Mouse (Mus musculus): ENCODE data around the gene Ubr3. TPM values are rescaled to one million over a fixed set of nuclear protein-coding genes. Genes with fewer than 3 reads are reported as not detected.
A peak's percentile ranks its signal among the peaks of the same experiment; 100 is the strongest.

The Ubr3 gene
- polyA plus RNA-seq, 1 experiment from 2014 or later: 12.3 TPM

DNA sequence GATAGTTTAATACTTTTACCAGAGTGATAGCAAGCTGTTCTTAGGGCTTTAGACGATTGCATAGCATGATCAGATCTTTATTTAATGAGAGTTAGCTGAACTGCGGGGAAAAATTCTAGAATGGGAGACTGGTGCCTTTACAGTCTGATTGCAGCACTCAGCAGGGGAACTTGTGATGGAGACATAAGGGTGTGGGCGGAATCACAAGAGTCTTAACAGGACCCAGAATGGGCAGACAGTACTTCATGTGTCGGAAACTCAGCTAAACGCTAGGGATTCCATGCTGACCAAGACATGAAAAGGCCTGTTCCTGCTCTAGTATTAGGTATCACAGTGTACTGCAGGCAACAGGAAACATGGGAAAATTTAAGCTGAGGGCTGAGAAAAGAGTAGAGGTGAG is 128.7 kb downstream of the Ubr3 start:
- no peaks in the 10 kb centered on the region for H3K4me1 ChIP-seq (ENCODE audit: control insufficient read depth, insufficient read depth, low read length)
- ATAC-seq: no peak

DNA sequence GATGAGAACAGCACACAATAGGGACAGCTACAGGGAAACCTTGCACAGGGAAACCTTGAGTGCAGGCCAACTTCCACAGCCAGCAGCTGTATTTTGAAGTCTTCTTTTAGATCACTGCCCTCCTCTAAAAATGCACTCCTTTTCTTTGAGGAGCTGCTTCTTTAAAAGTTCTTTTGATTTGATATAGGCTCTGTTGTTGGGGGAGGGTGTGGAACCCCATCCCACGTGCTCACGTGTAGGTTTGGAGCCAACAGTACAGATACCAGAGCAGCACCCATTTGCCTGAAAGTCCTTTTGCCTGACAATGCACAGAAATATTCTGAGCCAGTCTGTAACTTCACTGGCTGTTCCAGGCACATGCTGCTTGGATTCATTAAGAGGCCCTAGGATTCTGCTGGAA is 134.4 kb downstream of the Ubr3 start:
- no peak overlapping the region for H3K9ac ChIP-seq (ENCODE audit: low read length)
- no peak overlapping the region for H3K4me2 ChIP-seq (ENCODE audit: low read length)
- H3K36me3 ChIP-seq (ENCODE audit: control insufficient read depth, insufficient read depth, low read length): no peaks in the 10 kb centered on the region
- 91% methylated on average over 2 of the region's 2 CpGs for WGBS
- H3K27ac ChIP-seq (ENCODE audit: low read depth, low read length): no peak overlapping the region
- no peak overlapping the region for H3K4me3 ChIP-seq (ENCODE audit: low read depth, low read length)
- ATAC-seq: no peak
- no peaks in the 10 kb centered on the region for H3K4me1 ChIP-seq (ENCODE audit: control insufficient read depth, insufficient read depth, low read length)
- DNase-seq (ENCODE audit: low spot score): no peak
- no peaks in the 10 kb centered on the region; the same call in 1 of the 2 replicates for H3K9me3 ChIP-seq (replicated peaks; ENCODE audit: control insufficient read depth, low read length)
- H3K27me3 ChIP-seq (replicated peaks; ENCODE audit: control insufficient read depth, insufficient read depth, low read length): no peaks in the 10 kb centered on the region

More for the DNA sequence above, 128.7 kb downstream of the Ubr3 start:
- Histone ChIP-seq H3K36me3 (ENCODE audit: control insufficient read depth, insufficient read depth, low read length) (peaks cover 24% of the 10 kb centered on the region), H3K4me2 (ENCODE audit: low read length) (no peak overlapping the region), H3K27me3 (replicated peaks; ENCODE audit: control insufficient read depth, insufficient read depth, low read length) (no peaks in the 10 kb centered on the region), H3K9me3 (replicated peaks; ENCODE audit: control insufficient read depth, low read length) (no peaks in the 10 kb centered on the region; the same call in 1 of the 2 replicates), H3K9ac (ENCODE audit: low read length) (no peak overlapping the region), H3K4me3 (ENCODE audit: low read depth, low read length) (no peak overlapping the region), H3K27ac (ENCODE audit: low read depth, low read length) (no peak overlapping the region)
- DNase-seq (ENCODE audit: low spot score): no peak
- 96% methylated on average over 5 of the region's 5 CpGs for WGBS

- no peak overlapping the region for H3K9ac ChIP-seq (ENCODE audit: low read length)
- no peak overlapping the region for H3K27ac ChIP-seq (ENCODE audit: low read depth, low read length)
- WGBS: 22% methylated on average over 5 of the region's 5 CpGs
- no peaks in the 10 kb centered on the region for H3K9me3 ChIP-seq (replicated peaks; ENCODE audit: control insufficient read depth, low read length)
- no peaks in the 10 kb centered on the region for H3K4me1 ChIP-seq (ENCODE audit: control insufficient read depth, insufficient read depth, low read length)
- no peaks in the 10 kb centered on the region for H3K36me3 ChIP-seq (ENCODE audit: control insufficient read depth, insufficient read depth, low read length)
- DNase-seq (ENCODE audit: low spot score): no peak
- ATAC-seq: no peak
- no peak overlapping the region for H3K4me2 ChIP-seq (ENCODE audit: low read length)
- no peak overlapping the region for H3K4me3 ChIP-seq (ENCODE audit: low read depth, low read length)
- H3K27me3 ChIP-seq (replicated peaks; ENCODE audit: control insufficient read depth, insufficient read depth, low read length): no peaks in the 10 kb centered on the region
Measured at GRCm38 (mm10) chr2:70034895-70035294, 137.8 kb downstream of the Ubr3 start.

DNA sequence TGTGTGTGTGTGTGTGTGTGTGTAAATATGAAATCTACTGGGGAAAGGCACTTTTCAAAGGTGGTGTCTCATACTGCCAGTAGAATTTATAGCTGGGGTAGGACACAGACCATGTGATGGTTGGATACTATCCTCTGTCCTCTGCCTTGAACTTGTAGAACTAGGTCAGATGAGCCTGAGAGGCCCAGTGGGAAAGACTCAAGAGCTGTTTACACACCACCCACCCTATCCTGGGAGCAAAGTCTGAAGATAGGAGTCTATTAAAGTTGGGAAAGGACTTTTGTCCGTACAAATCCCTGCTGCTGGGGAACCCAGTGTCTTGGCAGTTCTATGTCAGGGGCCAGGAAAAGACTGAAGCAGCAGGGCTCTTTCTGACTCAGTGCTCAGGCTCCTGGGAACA is 138.3 kb downstream of the Ubr3 start:
- H3K4me3 ChIP-seq (ENCODE audit: low read depth, low read length): no peak overlapping the region

GRCm38 (mm10) chr2:70037221-70037620 is 140.2 kb downstream of the Ubr3 start:
- ATAC-seq: no peak
- no peaks in the 10 kb centered on the region for H3K9me3 ChIP-seq (replicated peaks; ENCODE audit: control insufficient read depth, low read length)
- no peaks in the 10 kb centered on the region for H3K36me3 ChIP-seq (ENCODE audit: control insufficient read depth, insufficient read depth, low read length)
- H3K9ac ChIP-seq (ENCODE audit: low read length): no peak overlapping the region
- no peak overlapping the region for H3K4me2 ChIP-seq (ENCODE audit: low read length)
- H3K4me1 ChIP-seq (ENCODE audit: control insufficient read depth, insufficient read depth, low read length): no peaks in the 10 kb centered on the region
- H3K27me3 ChIP-seq (replicated peaks; ENCODE audit: control insufficient read depth, insufficient read depth, low read length): no peaks in the 10 kb centered on the region
- DNase-seq (ENCODE audit: low spot score): no peak
- no peak overlapping the region for H3K27ac ChIP-seq (ENCODE audit: low read depth, low read length)
- WGBS: 84% methylated on average over 8 of the region's 8 CpGs
- no peak overlapping the region for H3K4me3 ChIP-seq (ENCODE audit: low read depth, low read length)

More for the DNA sequence above, 138.3 kb downstream of the Ubr3 start:
- H3K27me3 ChIP-seq (replicated peaks; ENCODE audit: control insufficient read depth, insufficient read depth, low read length): no peaks in the 10 kb centered on the region
- H3K27ac ChIP-seq (ENCODE audit: low read depth, low read length): no peak overlapping the region
- no peak for DNase-seq (ENCODE audit: low spot score)
- H3K36me3 ChIP-seq (ENCODE audit: control insufficient read depth, insufficient read depth, low read length): no peaks in the 10 kb centered on the region
- no peaks in the 10 kb centered on the region for H3K9me3 ChIP-seq (replicated peaks; ENCODE audit: control insufficient read depth, low read length)
- whole genome bisulfite sequencing: 47% methylated on average over 1 of the region's 1 CpGs
- H3K4me1 ChIP-seq (ENCODE audit: control insufficient read depth, insufficient read depth, low read length): no peaks in the 10 kb centered on the region
- no peak for ATAC-seq
- no peak overlapping the region for H3K9ac ChIP-seq (ENCODE audit: low read length)
- H3K4me2 ChIP-seq (ENCODE audit: low read length): no peak overlapping the region

GRCm38 (mm10) chr2:70038752-70039151 is 141.7 kb downstream of the Ubr3 start, which contains the start of gene Myo3b:
TSS of gene Myo3b (plus strand) at chr2:70039126.
- H3K4me2 ChIP-seq (ENCODE audit: low read length): no peak within 1 kb of the TSS
- H3K27me3 ChIP-seq (replicated peaks; ENCODE audit: control insufficient read depth, insufficient read depth, low read length): no peaks in the 10 kb centered on the region
- H3K4me1 ChIP-seq (ENCODE audit: control insufficient read depth, insufficient read depth, low read length): no peaks in the 10 kb centered on the region
- no peak for ATAC-seq
- no peak within 1 kb of the TSS for H3K27ac ChIP-seq (ENCODE audit: low read depth, low read length)
- no peaks in the 10 kb centered on the region for H3K9me3 ChIP-seq (replicated peaks; ENCODE audit: control insufficient read depth, low read length)
- 24% methylated on average over 7 of the region's 7 CpGs for WGBS
- H3K9ac ChIP-seq (ENCODE audit: low read length): no peak within 1 kb of the TSS
- no peak within 1 kb of the TSS for H3K4me3 ChIP-seq (ENCODE audit: low read depth, low read length)
- no peaks in the 10 kb centered on the region for H3K36me3 ChIP-seq (ENCODE audit: control insufficient read depth, insufficient read depth, low read length)
- no peak for DNase-seq (ENCODE audit: low spot score)

DNA sequence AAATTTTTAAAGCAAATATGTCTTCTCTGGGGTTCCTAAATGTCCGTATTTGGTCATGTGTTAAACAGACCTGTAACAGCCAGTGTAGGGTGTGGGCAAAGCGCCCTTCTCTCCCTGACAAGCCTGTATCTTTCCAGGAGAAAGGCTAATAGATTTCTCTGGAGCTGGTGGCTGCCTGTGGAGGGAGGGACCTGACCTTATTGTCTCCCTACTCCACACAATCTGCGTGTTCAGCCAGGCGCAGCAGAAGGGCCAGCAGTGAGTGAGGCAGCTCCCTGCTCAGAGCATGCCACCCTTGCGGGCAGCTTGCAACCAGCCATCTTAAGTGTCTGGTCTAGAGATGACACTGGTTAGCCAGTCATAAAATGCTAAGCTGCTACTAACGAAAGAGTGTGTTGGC is 147.4 kb downstream of the Ubr3 start:
- H3K9me3 ChIP-seq (replicated peaks; ENCODE audit: control insufficient read depth, low read length): no peaks in the 10 kb centered on the region
- H3K4me3 ChIP-seq (ENCODE audit: low read depth, low read length): no peak overlapping the region
- 26% methylated on average over 6 of the region's 6 CpGs for WGBS
- H3K27me3 ChIP-seq (replicated peaks; ENCODE audit: control insufficient read depth, insufficient read depth, low read length): no peaks in the 10 kb centered on the region
- DNase-seq (ENCODE audit: low spot score) (no peak), ATAC-seq (peak; percentile 26; the same call in 1 of the 2 replicates)
- H3K27ac ChIP-seq (ENCODE audit: low read depth, low read length): no peak overlapping the region
- H3K36me3 ChIP-seq (ENCODE audit: control insufficient read depth, insufficient read depth, low read length): no peaks in the 10 kb centered on the region
- H3K4me2 ChIP-seq (ENCODE audit: low read length): no peak overlapping the region
- no peaks in the 10 kb centered on the region for H3K4me1 ChIP-seq (ENCODE audit: control insufficient read depth, insufficient read depth, low read length)
- H3K9ac ChIP-seq (ENCODE audit: low read length): no peak overlapping the region

- H3K27ac ChIP-seq (ENCODE audit: low read depth, low read length): no peak overlapping the region
- 91% methylated on average over 11 of the region's 11 CpGs for WGBS
- no peak for ATAC-seq
Measured at GRCm38 (mm10) chr2:70047868-70048267, 150.8 kb downstream of the Ubr3 start.

GRCm38 (mm10) chr2:70053803-70054202 is 156.8 kb downstream of the Ubr3 start:
- no peak overlapping the region for H3K9ac ChIP-seq (ENCODE audit: low read length)
- H3K4me2 ChIP-seq (ENCODE audit: low read length): no peak overlapping the region
- H3K36me3 ChIP-seq (ENCODE audit: control insufficient read depth, insufficient read depth, low read length): no peaks in the 10 kb centered on the region
- no peaks in the 10 kb centered on the region for H3K27me3 ChIP-seq (replicated peaks; ENCODE audit: control insufficient read depth, insufficient read depth, low read length)
- peaks cover 8% of the 10 kb centered on the region for H3K4me1 ChIP-seq (ENCODE audit: control insufficient read depth, insufficient read depth, low read length)
- ATAC-seq (peak; percentile 44; the same call in 1 of the 2 replicates), DNase-seq (ENCODE audit: low spot score) (peak; percentile 64)
- H3K27ac ChIP-seq (ENCODE audit: low read depth, low read length): peak overlapping the region; percentile 36; the same call in 1 of the 2 replicates
- WGBS: 27% methylated on average over 9 of the region's 9 CpGs
- H3K4me3 ChIP-seq (ENCODE audit: low read depth, low read length): no peak overlapping the region
- H3K9me3 ChIP-seq (replicated peaks; ENCODE audit: control insufficient read depth, low read length): no peaks in the 10 kb centered on the region

More at GRCm38 (mm10) chr2:70047868-70048267, 150.8 kb downstream of the Ubr3 start:
- H3K4me3 ChIP-seq (ENCODE audit: low read depth, low read length): no peak overlapping the region
- H3K36me3 ChIP-seq (ENCODE audit: control insufficient read depth, insufficient read depth, low read length): no peaks in the 10 kb centered on the region
- H3K9ac ChIP-seq (ENCODE audit: low read length): no peak overlapping the region
- DNase-seq (ENCODE audit: low spot score): no peak
- no peaks in the 10 kb centered on the region for H3K4me1 ChIP-seq (ENCODE audit: control insufficient read depth, insufficient read depth, low read length)
- no peaks in the 10 kb centered on the region for H3K27me3 ChIP-seq (replicated peaks; ENCODE audit: control insufficient read depth, insufficient read depth, low read length)
- no peak overlapping the region for H3K4me2 ChIP-seq (ENCODE audit: low read length)
- H3K9me3 ChIP-seq (replicated peaks; ENCODE audit: control insufficient read depth, low read length): no peaks in the 10 kb centered on the region
